Mouse (Mus musculus) MEL (cell line): ENCODE results near the gene Gm21761.
"Not testable (repeated sequence)": the region's sequence is repeated elsewhere in the genome, so short reads cannot be mapped to it uniquely, and the experiment has no call there.

Experiments used
- CHD1 ChIP-seq: IDR thresholded peaks from 2 replicates; pipeline ENCODE4 v1.6.1; 2012; ENCODE audit warnings: low read depth, mild to moderate bottlenecking, inconsistent platforms, low read length, improper control_type of control experiment
- CTCF ChIP-seq, 3 experiments: IDR thresholded peaks in 2 of 3; conservative IDR thresholded peaks in 1 of 3; 2 replicates each; pipeline ENCODE4 v1.5.1; 2011 to 2012; ENCODE audit warnings: low read length in 3 of 3, low read depth in 2 of 3, mild to moderate bottlenecking in 2 of 3, improper control_type of control experiment in 1 of 3, inconsistent platforms in 1 of 3, mixed read lengths in 1 of 3, moderate library complexity in 1 of 3; ENCODE audit not compliant: control insufficient read depth in 1 of 3, insufficient read depth in 1 of 3, poor library complexity in 1 of 3, severe bottlenecking in 1 of 3
- E2F4 ChIP-seq: IDR thresholded peaks from 2 replicates; pipeline ENCODE4 v1.6.1; 2011; ENCODE audit warnings: low read depth, low read length, improper control_type of control experiment, borderline replicate concordance
- EP300 ChIP-seq, 2 experiments: IDR thresholded peaks; 2 replicates each; pipeline ENCODE4 v1.6.1; 2011; ENCODE audit warnings: improper control_type of control experiment in 2 of 2, low read length in 2 of 2, low read depth in 1 of 2, mild to moderate bottlenecking in 1 of 2
- GATA1 ChIP-seq: IDR thresholded peaks from 2 replicates; pipeline ENCODE4 v1.6.1; 2011; ENCODE audit warnings: low read depth, low read length, improper control_type of control experiment
- HCFC1 ChIP-seq: IDR thresholded peaks from 2 replicates; pipeline ENCODE4 v1.6.1; 2012; ENCODE audit warnings: low read depth, mild to moderate bottlenecking, inconsistent platforms, low read length, improper control_type of control experiment, moderate library complexity
- POLR2A ChIP-seq, 2 experiments: IDR thresholded peaks; 2 replicates each; pipeline ENCODE4 v1.6.1; 2011 to 2012; ENCODE audit warnings: low read length in 2 of 2, mild to moderate bottlenecking in 2 of 2, control low read depth in 1 of 2, improper control_type of control experiment in 1 of 2, low read depth in 1 of 2, moderate library complexity in 1 of 2; ENCODE audit not compliant: control insufficient read depth in 1 of 2, insufficient read depth in 1 of 2, poor library complexity in 1 of 2
- POLR2AphosphoS5 ChIP-seq: IDR thresholded peaks from 2 replicates; pipeline ENCODE4 v1.6.1; 2012; ENCODE audit warnings: low read depth, borderline replicate concordance, mild to moderate bottlenecking, inconsistent platforms, low read length, moderate library complexity, mixed read lengths
- RCOR1 ChIP-seq: IDR thresholded peaks from 2 replicates; pipeline ENCODE4 v1.6.1; 2012; ENCODE audit warnings: low read depth, mild to moderate bottlenecking, inconsistent platforms, low read length, improper control_type of control experiment
- UBTF ChIP-seq: IDR thresholded peaks from 2 replicates; pipeline ENCODE4 v1.6.1; 2012; ENCODE audit warnings: low read depth, mild to moderate bottlenecking, inconsistent platforms, low read length, improper control_type of control experiment, moderate library complexity, borderline replicate concordance; ENCODE audit not compliant: insufficient read depth
- USF1 ChIP-seq: IDR thresholded peaks from 2 replicates; pipeline ENCODE4 v1.6.1; 2014; ENCODE audit warnings: low read depth, mild to moderate bottlenecking, inconsistent platforms, low read length, improper control_type of control experiment, moderate library complexity

DNA sequence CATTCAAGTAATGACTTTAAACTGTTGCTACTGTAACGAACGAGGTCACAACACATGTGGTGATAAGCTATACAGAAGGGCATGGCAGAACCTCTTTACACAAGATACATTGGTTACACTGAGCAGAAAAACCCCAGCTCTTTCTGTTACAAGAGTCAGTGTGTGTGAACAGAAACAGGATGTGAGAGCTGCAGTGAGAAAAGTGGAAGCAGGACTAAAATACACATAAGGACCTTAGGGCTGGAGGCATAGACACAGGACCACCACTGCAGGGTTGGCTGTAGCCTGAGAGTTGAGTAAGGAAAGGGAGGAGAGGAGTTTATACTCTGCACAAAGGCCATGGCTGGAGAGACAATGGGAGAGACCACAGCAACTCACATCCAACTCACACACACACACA, 12.6 kb downstream of the Gm21761 start:
- not testable (repeated sequence) for TF ChIP-seq GATA1; EP300 (IDR thresholded peaks at IDR 0.05; ENCODE audit: low read depth in 1 of 2, low read length in 2 of 2); RCOR1; UBTF; POLR2A (IDR thresholded peaks at IDR 0.05; ENCODE audit: control insufficient read depth in 1 of 2, insufficient read depth in 1 of 2, low read depth in 1 of 2, low read length in 2 of 2, poor library complexity in 1 of 2); POLR2AphosphoS5; HCFC1; E2F4; USF1; CHD1; CTCF (IDR thresholded peaks at IDR 0.05 in 2 of 3, conservative IDR thresholded peaks at IDR 0.05 in 1 of 3; ENCODE audit: control insufficient read depth in 1 of 3, insufficient read depth in 1 of 3, low read depth in 2 of 3, low read length in 3 of 3, poor library complexity in 1 of 3, severe bottlenecking in 1 of 3)
